Mouse (Mus musculus) adrenal gland, adult 8-10 months (tissue): ENCODE results near the gene Treh. TPM values are rescaled to one million over a fixed set of nuclear protein-coding genes. Genes with fewer than 3 reads are reported as not detected.
"Not testable (repeated sequence)": the region's sequence is repeated elsewhere in the genome, so short reads cannot be mapped to it uniquely, and the experiment has no call there.

Experiments used
- DNase-seq: peaks from one replicate; pipeline ENCODE4 v3.0.0; 2022
- total RNA-seq, 4 experiments: library from RNA; stranded (reverse); gene quantifications; 2 replicates each; pipeline ENCODE4 v1.2.4; 2022

Gene Treh
- total RNA-seq, result not detected

DNA sequence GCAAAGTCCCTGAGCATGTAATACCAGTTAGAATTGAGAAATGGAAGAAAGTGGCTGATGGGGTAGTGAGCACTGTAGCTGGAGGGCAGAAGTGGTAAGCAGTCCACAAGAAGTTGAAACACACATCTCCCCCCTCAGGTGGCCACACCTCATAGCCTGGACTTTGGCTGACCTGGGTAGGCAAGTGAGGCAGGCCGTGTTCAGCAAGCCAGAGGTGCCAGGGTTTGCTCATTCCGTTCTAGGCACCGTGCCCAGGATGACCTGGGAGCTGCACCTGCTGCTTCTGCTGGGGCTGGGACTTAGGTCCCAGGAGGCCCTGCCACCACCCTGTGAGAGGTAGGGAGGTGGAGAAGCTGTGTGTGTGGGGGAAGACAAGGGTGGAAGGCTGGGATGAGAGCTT is at the start of gene Treh:
TSS of gene Treh (plus strand) at position 229 of the 400 bp plus-strand sequence.
- no peak for DNase-seq

DNA sequence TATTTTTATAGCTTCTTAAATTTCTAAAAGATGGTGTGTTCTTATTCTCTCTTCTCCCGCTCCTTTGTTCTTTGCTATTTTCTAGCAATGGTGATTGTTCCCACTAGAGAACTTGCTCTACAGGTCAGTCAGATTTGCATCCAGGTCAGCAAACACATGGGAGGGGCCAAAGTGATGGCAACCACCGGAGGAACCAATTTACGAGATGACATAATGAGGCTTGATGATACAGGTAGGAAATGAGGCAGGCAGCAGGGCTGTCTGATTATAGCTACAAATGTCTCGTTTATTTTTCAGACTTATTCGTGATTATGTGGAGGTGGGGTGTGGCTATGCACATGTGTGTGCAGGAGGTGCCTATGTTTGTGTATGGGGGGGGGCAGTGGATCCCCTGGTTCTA is 48.6 kb upstream of the Treh start:
- no peak for DNase-seq

DNA sequence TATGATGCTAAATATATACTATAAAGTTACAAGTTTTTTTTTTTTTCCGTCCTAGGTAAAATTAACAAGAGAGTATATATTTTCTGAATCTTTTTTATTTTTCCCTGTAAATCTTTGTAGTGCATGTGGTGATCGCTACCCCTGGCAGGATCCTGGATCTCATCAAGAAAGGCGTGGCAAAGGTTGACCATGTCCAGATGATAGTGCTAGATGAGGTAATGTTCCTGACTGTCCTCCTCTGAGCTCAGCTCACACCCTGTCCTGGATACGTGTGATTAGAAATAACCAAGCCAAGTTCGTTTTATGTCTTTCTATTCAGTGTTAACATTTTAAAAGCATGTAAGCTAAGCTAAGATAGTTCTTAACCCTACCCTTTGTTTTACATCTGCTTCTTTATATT is 46.8 kb upstream of the Treh start:
- DNase-seq, result no peak

DNA sequence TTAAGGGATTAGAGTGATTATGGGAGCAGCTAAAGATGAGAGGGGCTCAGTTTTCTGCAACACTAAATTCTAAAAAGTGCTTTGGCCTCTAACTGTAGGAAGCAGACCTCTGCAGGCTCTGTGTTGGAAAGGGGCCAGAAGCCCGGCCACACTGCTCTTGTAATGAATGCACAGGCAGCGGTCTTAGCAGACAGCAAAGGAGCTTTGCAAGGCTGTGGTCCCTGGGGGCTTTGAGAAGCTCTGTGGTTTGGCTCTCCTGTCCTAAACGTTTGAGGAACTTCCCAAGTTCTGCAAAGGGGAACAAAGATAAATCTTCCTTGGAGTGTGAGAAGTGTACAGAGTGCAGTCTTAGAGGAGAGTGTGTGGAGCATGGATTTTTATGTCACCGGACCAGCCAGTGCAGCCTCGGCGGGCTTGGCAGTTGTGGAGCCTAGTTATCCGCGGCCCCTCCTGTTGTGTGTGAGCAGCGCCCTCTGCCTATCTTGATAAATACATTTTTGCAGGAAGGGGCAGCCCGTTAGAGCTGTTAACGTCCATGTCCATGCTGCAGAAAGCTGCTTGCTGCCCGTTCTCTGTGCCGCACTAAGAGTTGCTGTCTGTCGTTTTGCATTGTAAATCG is 35.4 kb upstream of the Treh start:
- DNase-seq, result no peak

DNA sequence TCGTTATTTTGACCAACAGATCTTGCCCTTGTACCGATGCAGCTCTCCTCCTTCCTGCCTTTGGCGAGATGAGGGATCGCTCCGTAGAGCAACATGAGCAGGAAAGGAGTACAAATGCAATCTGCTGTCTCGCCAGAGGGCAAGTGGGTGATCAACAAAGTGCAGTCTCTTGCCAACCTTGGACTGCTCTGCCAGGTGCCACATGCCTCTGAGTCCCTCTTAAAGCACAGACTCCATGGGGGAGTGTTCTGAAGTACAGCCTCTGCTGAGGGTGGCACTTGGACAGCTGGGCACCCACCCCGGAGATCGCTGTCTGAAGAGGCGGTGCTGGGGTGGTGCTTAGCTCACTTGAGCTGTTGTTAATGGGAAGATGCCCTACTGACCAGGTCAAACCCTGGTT is 34.3 kb upstream of the Treh start:
- not testable (repeated sequence) for DNase-seq

DNA sequence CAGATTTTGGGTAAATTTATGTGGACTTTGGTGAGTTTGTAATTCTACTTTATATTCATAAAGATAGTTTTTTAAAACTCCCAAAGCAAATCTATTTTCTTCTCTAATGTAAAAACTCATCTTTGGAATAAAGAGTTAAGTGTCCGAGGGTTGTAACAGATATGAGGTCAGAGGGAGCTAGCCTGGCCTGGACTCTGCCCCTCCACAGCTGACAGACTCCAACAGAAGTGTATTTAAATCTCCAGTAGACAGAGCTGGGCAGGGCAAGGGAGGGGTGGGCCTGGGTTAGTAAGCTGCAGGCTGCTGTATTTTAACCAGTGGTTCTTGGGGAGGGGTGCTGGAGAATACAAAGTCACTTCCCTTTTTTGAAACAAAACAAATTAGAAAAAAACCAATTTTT is 33.0 kb upstream of the Treh start:
- not testable (repeated sequence) for DNase-seq

DNA sequence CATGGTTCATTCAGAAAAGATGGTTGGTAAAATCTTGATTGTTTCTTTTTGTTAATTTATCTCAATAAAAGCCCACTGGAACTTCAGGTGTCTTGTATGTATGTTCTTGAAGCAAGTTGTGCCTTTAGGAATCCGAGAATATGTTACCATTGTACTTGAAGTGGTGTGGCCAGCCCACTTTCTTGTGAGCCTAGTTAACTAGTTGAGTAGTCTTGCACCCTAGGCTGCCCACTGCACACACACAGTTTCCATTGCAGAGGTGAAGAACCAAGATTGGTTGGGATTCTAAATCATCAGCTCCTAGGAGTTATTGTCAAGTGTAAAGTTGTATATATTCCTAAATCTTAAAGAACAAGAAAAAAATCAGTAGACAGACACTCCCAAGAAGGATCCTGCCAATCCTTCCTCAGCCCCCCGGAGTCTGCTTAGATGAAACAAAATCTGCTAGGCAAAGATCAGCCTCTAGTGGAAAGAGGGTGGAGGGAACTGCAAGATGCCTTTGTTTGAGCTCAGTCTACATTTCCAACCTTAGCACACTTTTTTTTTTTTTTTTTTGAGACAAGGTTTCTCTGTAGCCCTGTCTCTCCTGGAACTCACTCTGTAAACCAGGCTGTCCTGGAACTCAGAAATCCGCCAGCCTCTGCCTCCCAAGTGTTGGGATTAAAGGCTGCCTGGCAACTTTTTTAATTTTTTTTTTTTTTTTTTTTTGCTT is 32.2 kb upstream of the Treh start:
- DNase-seq, result no peak

DNA sequence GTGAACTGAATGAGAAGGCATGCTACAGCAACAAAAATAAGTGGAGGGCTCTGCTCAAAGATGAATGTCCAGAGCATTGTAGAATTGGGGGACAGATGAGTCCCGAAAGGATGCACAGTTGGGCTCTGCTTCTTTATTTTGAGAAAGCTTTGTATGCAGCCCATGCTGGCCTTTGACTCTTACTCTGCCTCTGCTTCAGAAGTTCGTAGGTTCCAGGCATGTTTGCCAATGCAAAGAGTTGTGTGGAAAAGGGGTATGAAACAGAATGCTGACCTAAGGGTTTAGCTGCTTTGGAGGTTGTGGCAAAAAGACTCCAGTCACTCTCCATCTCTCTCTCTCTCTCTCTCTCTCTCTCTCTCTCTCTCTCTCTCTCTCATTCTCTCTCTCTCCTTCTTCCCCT is 31.4 kb upstream of the Treh start:
- DNase-seq, result no peak

DNA sequence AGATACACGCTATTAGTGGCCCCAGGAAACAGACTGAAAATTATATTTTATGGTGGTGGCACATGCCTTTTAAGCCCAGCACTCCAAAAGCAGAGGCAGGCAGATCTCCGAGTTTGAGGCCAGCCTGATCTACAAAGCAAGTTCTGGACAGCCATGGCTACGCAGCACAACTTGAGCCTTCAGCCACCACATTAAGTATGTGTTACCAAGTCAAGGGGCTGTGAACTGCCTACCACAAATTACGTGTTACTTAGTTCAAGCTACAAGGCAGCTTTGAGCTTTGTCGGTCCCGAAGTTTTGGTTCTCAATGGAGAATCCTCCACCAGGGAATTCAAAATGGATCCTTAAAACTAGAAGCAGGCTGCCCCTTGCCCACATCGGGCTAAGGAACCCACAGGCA is 29.9 kb upstream of the Treh start:
- DNase-seq, result no peak

DNA sequence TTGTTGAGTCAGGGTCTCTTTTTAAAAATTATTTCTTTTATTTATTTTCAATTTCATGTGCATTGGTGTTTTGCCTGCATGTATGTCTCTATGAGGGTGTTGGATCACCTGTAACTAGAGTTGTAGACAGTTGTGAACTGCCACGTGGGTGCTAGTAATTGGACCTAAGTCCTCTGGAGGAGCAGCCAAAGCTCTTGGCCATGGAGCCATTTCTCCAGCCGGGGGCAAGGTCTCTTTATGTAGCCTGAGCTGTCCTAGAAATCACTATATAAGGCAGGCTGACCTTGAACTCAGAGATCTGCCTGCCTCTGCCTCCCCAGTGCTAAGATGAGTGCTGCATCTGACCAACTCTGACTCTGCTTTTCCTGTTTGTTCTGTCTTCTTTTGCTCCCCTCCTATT is 28.8 kb upstream of the Treh start:
- DNase-seq, result no peak

DNA sequence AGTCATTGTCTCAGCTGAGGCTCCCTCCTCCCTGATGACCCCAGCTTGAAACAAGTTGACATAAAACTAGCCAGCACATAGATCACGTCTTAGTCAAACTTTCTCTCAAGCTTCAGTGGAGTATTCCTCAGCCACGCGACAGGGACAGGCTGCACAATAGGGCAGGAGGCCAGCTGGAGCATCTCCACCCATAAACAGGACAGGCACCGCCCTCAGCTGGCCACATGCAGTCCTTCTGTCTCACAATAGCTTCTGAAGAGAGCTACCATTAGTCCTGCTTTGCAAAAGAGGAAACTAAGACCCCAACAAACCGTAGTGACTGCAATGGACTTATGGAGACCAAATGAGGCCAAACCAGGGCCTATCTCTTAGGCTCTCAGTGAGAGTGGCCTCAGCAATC is 27.6 kb upstream of the Treh start:
- no peak for DNase-seq

DNA sequence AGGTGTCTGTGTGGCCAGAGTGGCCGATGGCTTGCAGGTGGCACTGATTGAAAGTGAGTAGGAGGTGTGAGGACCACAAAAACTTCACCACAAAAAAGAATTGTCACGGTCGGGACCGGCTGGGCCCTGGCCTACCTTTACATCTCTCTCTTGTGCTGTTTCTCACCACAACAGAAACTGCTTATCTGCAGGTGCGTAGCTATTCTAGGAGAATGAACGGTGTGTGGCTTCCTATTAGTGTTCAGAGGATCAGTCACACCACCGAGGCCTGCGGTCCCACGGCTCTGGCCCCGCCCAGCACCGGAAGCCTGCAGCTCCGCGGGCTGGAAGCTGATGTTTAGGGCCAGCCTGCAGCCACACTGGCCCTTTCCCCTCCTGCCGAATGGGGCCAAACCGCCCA is 27.1 kb upstream of the Treh start:
- DNase-seq, result no peak

DNA sequence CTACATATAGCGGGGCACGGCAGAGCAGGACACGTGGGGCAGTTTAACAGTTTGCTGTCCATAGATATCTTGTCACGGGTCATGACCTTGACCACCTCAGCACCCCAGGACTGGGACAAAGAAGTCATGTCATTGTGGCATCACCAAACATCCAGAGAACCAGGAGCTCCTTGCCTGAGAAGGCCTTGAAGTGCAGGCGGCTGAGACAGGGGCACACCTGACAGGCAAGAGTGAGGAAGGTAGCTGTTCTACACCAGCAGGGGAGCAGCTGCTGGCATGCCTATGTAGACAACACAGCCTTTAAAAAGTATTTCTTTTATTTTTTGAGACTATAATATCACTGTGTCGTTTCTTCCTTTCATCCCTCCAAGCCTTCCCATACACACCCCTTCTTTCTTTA is 26.7 kb upstream of the Treh start:
- no peak for DNase-seq

DNA sequence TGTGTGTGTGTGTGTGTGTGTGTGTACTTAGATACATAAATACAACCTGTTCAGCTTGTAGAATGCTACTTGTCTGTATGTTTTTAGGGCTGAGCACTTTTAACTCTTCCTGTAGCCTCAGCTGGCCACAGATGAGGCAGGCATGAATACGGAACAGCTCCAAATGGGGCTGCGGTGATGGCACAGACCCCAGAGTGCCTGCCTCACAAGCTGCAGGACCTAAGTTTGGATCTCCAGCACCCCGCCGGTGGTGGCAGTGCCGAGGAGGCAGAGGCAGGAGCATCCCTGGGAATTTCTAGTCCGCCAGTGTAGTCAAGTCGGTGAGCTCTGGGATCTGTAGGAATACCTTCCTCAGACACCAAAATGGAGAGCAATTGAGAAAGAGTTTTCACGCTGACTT is 26.0 kb upstream of the Treh start:
- no peak for DNase-seq

DNA sequence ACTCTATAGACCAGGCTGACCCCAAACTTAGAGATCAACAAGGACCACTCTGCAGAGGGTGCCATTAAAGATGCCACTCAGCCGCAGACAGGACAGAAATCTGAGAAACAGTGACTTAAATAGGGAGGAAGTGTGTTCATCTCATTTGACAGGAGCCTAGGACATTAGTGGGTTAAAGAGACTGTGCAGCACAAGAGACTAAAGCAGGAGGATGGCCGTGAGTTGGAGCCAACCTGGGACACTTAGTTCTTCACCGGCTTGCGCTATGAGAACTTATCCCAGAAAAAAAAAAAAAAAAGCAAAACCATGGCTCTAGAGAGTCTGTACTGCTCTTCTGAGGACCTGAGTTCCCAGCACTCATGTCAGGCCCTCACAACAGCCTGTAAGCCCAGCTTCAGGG is 25.4 kb upstream of the Treh start:
- DNase-seq, result no peak

DNA sequence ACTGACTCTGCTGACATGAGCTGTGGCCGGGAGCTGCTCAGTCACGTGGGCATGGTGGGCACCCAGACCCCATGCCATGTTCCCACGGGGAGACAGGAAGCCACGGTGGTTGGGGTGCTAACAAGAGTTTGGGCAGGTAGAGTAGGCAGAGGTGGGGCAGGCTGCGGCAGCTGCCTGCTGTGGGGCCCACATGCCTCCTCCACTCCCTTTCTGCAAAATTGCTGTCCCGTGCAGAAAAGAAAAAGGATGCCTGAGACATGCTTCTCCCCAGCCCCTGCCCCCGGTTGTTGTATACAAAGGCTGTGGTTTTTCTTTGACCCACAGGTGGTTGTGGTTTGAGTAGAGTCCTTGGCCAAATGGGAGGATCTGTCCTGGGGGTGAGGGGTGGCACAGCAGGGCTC is 24.2 kb upstream of the Treh start:
- no peak for DNase-seq

DNA sequence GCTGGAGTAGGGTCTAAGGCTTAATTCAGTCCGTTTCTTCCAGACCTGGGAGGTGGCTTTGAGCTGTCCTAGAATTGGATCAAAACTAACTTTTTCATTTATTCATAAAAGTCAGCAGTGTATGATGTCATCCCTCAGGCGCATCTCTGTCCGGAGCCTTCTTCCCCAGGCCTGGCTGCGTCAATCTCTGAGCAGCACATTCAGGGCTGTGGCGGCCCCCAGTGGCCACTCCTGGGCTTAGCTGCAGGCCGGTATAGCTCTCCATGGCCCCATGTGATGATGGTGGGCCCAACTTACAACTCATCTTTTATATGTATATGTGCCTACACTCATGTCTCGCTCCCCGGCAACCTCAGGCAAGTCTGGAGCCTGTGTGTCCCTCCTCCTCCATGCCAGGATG is 21.0 kb upstream of the Treh start:
- DNase-seq, result peak; percentile 54

DNA sequence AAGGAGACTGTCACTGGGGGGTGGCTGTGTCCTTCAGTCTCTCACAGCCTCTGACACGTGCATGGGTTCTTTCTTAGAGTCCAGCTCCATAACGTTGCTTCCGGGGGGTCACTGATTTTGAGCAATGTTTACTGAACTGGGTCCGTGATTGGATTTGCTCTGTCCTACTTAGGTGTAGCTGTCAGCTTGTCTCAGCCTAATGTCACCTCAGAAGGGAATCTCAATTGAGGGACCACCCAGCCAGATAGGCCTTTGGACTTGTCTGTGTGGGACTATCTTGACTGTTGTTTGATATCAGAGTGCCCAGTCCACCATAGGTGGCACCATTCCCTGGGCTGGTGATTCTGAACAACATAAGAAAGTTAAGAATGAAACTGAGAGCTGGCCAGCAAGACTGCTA is 19.1 kb upstream of the Treh start:
- DNase-seq, result no peak

DNA sequence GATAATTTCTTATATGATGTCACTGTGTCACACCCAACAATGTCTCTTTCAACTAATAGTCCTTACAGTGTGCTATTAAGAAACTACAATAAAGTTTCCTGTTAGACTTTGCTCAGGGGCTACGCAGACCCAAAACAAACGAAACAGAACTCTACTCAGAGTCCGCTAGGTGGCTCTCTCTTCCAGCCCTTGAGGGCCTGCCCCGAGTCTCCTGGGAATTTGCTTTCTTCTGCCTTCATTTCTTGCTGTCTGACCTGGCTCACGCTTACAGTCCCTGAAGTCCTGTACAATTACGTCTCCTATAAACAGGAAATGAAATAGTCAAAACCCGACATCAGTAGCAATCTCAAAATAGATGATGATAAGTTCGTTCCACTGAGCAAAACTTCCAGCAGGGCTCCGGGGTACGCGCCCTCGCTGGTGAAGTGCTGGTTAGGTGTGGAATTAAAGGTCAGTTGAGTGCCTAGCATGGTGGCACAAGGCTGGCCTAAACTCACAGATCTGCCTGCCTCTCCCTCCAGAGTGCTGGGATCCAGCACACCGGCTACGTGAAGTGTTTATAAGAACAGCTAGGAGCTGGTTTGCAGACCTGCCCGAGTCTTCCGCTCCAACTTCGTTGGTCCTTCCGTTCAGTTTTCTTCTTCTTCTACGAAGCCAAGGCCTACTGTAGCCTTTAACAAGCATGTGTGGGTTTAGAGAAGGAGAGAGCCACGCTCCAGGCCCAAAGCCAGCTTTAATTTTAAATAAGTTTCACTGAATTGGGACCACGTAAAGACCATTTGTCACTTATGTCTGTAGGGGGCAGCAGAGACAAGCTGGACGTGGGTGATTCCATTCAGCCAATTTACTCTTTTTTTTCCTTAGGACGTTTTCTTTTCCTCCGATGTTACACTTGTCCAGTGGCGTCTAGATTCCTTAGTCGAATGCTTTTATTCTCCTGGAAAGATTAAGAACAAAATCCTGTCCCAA is 17.7 kb upstream of the Treh start:
- no peak for DNase-seq

DNA sequence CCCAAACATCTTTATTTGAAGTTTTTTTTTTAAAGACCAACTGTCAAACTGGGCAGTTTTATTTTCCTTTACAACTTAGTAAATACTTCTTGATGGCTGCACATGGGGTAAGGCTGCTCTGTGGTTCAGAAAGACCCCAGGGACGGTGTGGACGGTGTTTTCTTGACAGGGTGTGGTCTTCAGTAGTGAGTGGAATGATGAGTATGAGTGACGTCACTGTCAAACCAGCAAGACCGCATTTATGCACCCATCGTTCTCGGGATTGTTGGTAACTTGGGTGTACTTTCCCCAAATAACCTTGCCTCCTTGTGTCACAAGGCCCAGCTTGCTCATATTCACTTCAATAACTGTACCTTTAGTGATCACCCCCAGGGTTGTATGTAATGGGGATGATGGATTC is 9.3 kb upstream of the Treh start:
- no peak for DNase-seq

DNA sequence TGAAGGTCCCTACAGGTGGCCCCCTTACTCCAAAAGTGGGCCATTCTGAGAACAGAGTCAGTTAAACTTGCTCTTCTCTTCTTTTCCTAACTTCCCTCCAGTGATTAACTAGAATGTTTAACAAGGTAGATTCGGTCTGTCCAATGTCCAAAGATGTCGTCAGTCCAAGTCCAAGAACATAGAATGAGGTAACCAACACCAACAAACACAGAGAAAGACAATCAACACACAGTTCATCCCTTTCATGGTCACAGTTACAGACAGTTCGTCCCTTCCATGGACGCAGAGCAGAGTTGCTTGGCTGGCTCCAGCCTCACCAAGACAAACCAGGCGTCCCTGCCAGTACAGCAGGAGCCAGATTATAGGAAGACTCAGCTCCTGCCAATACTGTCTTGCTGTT is 1.6 kb upstream of the Treh start:
- DNase-seq, result no peak

DNA sequence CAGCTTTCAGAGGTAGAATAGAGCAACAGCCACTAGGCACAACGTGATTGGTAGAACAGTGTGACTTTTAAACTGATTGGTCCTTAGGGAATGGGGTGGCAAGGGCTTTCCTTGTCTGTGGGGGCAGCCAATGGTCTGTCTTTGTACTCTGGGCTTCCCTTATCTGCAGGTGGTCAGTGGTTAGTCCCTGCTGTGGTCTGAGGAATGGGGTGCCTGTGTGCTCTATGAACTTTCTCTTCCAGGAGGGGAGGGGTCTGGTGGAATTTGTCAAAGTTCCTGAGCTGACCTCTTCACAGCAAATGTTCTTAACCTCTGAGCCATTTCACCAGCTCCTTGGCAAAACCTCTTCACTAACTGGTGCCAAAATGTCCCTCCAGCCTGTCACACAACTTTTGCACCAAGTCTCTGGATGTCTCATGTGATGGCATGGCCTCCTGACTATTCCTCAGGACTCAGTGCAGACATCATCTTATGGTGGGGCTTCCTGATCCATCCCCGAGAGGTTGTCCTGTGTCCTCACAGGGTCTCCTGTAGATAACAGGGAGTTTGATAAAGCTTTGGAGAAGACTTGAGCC is 655 bp upstream of the Treh start:
- no peak for DNase-seq

DNA sequence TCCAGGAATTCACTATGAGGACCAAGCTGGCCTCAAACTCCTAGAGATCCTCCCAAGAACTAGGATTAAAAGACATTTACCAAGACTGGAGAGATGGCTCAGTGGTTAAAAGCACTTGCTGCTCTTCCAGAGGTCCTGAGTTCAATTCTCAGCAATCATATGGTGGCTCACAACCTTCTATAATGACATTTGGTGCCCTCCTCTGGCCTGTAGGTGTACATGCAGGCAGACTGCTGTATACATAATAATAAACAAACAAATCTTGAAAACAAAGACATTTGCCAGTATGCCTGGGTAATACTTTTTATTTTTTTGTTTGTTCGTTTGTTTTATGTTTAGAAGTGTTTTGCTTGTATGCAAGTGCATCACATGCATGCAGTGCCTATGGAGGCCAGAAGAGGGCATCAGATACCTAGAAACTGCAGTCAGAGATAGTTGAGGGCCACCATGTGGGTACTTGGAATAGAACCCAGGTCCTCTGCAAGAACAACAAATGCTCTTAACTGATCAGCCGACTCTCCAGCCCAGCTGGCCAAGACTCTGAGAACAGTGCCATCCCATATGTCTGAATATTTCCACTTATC is 5.3 kb downstream of the Treh start:
- no peak for DNase-seq
